Mouse (Mus musculus): ENCODE data around the gene Ralgapa2. TPM values are rescaled to one million over a fixed set of nuclear protein-coding genes. Genes with fewer than 3 reads are reported as not detected.

Ralgapa2 gene
- polyA plus RNA-seq, 1 experiment: 2.3 TPM

DNA sequence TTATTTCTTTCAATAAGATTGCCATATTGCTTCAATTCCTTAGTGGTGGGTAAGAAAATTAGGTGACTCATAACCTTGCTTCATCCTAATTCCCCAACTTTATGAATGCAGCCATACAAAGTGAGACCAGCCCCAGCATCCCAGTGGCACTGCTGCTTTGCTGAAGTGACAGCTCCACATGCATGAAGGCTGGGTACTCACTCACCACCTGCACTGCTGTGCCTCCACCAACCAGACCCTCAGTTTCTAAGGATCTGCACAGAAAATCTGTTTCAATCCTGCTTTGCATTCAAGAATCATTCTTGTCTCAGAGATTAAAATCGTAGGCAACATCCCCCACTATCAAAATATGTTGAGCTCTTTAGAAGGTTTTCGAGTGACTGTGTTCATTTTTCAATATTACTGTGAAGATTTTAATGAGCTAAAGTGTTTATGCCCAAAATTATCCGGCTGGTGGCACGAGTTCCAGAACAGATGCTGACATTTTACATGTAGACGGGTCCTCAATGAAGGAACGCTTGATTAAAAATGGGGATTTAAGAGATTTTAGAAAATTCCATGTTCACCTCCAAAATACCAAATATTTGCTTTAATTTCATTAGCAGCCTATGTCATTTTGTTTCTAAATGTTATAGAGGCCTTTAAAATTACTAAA is 113.8 kb downstream of the Ralgapa2 start:
- H3K27me3 ChIP-seq (ENCODE audit: control insufficient read depth, insufficient read depth, insufficient read length): no peaks in the 10 kb centered on the region
- H3K4me3 ChIP-seq (ENCODE audit: insufficient read depth, poor library complexity, severe bottlenecking): no peak overlapping the region
- no peaks in the 10 kb centered on the region for H3K79me2 ChIP-seq (ENCODE audit: control insufficient read depth, insufficient read depth)
- no peaks in the 10 kb centered on the region for H3K79me3 ChIP-seq (ENCODE audit: low read depth)
- no peak for TF ChIP-seq MAX (IDR thresholded peaks at IDR 0.05)
- no peak for TF ChIP-seq MYOG (IDR thresholded peaks at IDR 0.05; ENCODE audit: control insufficient read depth, extremely low read depth, insufficient read length)
- TF ChIP-seq USF1 (IDR thresholded peaks at IDR 0.05; ENCODE audit: low read depth): no peak
- TF ChIP-seq MYOD1 (IDR thresholded peaks at IDR 0.05; ENCODE audit: control insufficient read depth, insufficient read length, low read depth): no peak
- no peak for TF ChIP-seq CEBPB (IDR thresholded peaks at IDR 0.05; ENCODE audit: low read depth)
- no peak for TF ChIP-seq CTCF (IDR thresholded peaks at IDR 0.05; ENCODE audit: control insufficient read depth, insufficient read depth, insufficient read length)
- TF ChIP-seq FOSL1 (IDR thresholded peaks at IDR 0.05; ENCODE audit: insufficient read depth, low read length, poor library complexity, severe bottlenecking): no peak
- H3K36me3 ChIP-seq (ENCODE audit: control insufficient read depth, insufficient read depth): no peaks in the 10 kb centered on the region
- H3ac ChIP-seq (ENCODE audit: control insufficient read depth, insufficient read length, low read depth): no peak overlapping the region

DNA sequence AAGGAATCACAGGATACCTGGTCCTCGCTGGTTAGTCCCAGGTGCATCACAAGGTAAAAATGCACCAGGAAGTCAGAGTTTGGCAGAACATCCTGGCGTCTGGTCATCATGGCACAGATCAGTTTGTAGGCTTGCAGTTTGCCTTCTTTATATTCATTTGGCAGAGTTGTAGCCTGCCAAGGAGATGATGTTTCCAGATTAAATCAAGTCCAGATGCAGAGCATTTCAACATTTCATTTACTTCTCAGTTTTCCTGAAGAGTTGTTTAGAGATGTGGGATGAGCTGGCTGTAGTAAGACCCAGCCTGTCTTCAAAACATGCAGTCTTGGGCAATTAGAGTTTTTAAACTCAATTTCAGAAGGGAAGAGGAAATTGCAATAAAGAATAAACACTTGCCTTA is 124.9 kb downstream of the Ralgapa2 start:
- TF ChIP-seq CEBPB (IDR thresholded peaks at IDR 0.05; ENCODE audit: low read depth) (no peak), MYOG (IDR thresholded peaks at IDR 0.05; ENCODE audit: control insufficient read depth, extremely low read depth, insufficient read length) (no peak), CTCF (IDR thresholded peaks at IDR 0.05; ENCODE audit: control insufficient read depth, insufficient read depth, insufficient read length) (no peak), USF1 (IDR thresholded peaks at IDR 0.05; ENCODE audit: low read depth) (no peak), MYOD1 (IDR thresholded peaks at IDR 0.05; ENCODE audit: control insufficient read depth, insufficient read length, low read depth) (no peak), FOSL1 (IDR thresholded peaks at IDR 0.05; ENCODE audit: insufficient read depth, low read length, poor library complexity, severe bottlenecking) (no peak), MAX (IDR thresholded peaks at IDR 0.05) (no peak)
- no peaks in the 10 kb centered on the region for H3K79me3 ChIP-seq (ENCODE audit: low read depth)
- no peaks in the 10 kb centered on the region for H3K36me3 ChIP-seq (ENCODE audit: control insufficient read depth, insufficient read depth)

DNA sequence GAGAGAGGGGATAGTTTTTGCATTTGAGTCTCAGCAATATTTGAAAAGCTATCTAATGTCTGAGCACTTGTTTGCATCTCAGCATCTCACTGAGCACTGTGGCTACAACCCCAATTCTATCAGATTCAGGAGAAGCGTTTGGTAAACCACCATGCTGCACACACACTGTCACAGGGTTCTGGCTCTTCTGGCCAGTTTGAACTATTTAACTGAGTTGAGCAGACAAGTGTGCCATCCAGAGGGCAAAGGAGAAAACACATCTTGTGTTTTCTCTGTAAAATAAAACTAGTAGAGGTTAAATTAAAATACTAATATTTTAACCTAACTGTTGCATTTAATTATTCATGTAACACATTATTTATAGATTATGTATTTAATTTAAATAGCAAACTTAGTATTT is 127.6 kb downstream of the Ralgapa2 start:
- Histone ChIP-seq H3K36me3 (ENCODE audit: control insufficient read depth, insufficient read depth) (no peaks in the 10 kb centered on the region), H3K4me3 (ENCODE audit: insufficient read depth, poor library complexity, severe bottlenecking) (no peak overlapping the region), H3ac (ENCODE audit: control insufficient read depth, insufficient read length, low read depth) (no peak overlapping the region), H3K79me2 (ENCODE audit: control insufficient read depth, insufficient read depth) (no peaks in the 10 kb centered on the region), H3K79me3 (ENCODE audit: low read depth) (no peaks in the 10 kb centered on the region), H3K27me3 (ENCODE audit: control insufficient read depth, insufficient read depth, insufficient read length) (no peaks in the 10 kb centered on the region)
- TF ChIP-seq MYOG (IDR thresholded peaks at IDR 0.05; ENCODE audit: control insufficient read depth, extremely low read depth, insufficient read length) (no peak), FOSL1 (IDR thresholded peaks at IDR 0.05; ENCODE audit: insufficient read depth, low read length, poor library complexity, severe bottlenecking) (no peak), MAX (IDR thresholded peaks at IDR 0.05) (no peak), USF1 (IDR thresholded peaks at IDR 0.05; ENCODE audit: low read depth) (no peak), MYOD1 (IDR thresholded peaks at IDR 0.05; ENCODE audit: control insufficient read depth, insufficient read length, low read depth) (no peak), CEBPB (IDR thresholded peaks at IDR 0.05; ENCODE audit: low read depth) (no peak), CTCF (IDR thresholded peaks at IDR 0.05; ENCODE audit: control insufficient read depth, insufficient read depth, insufficient read length) (no peak)

More for the DNA sequence above, 124.9 kb downstream of the Ralgapa2 start:
- Histone ChIP-seq H3ac (ENCODE audit: control insufficient read depth, insufficient read length, low read depth) (no peak overlapping the region), H3K4me3 (ENCODE audit: insufficient read depth, poor library complexity, severe bottlenecking) (no peak overlapping the region), H3K79me2 (ENCODE audit: control insufficient read depth, insufficient read depth) (no peaks in the 10 kb centered on the region), H3K27me3 (ENCODE audit: control insufficient read depth, insufficient read depth, insufficient read length) (no peaks in the 10 kb centered on the region)

DNA sequence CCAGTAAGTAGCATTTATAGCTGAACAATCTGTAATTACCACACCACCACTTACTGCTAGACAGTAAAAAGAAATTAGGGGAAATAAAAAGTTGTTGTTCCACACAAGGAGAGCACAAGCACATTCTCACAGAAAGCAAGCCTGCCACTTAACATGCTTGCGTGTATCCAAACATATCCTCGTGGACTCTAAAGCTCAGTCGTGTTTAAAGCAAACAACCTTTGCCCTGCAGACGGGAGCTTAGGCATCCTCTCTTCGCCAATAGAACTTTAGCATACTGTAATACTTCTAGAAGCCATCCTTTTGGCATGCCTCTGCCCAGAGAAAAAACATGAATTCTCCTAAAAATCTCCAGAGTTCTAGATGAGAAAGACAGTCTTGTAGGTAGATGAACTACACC is 135.9 kb downstream of the Ralgapa2 start:
- no peaks in the 10 kb centered on the region for H3K79me2 ChIP-seq (ENCODE audit: control insufficient read depth, insufficient read depth)
- no peak overlapping the region for H3ac ChIP-seq (ENCODE audit: control insufficient read depth, insufficient read length, low read depth)
- H3K4me3 ChIP-seq (ENCODE audit: insufficient read depth, poor library complexity, severe bottlenecking): no peak overlapping the region
- no peak for TF ChIP-seq USF1 (IDR thresholded peaks at IDR 0.05; ENCODE audit: low read depth)
- TF ChIP-seq MYOG (IDR thresholded peaks at IDR 0.05; ENCODE audit: control insufficient read depth, extremely low read depth, insufficient read length): no peak
- TF ChIP-seq MAX (IDR thresholded peaks at IDR 0.05): no peak
- TF ChIP-seq MYOD1 (IDR thresholded peaks at IDR 0.05; ENCODE audit: control insufficient read depth, insufficient read length, low read depth): no peak
- TF ChIP-seq FOSL1 (IDR thresholded peaks at IDR 0.05; ENCODE audit: insufficient read depth, low read length, poor library complexity, severe bottlenecking): no peak
- TF ChIP-seq CEBPB (IDR thresholded peaks at IDR 0.05; ENCODE audit: low read depth): no peak
- TF ChIP-seq CTCF (IDR thresholded peaks at IDR 0.05; ENCODE audit: control insufficient read depth, insufficient read depth, insufficient read length): no peak
- no peaks in the 10 kb centered on the region for H3K27me3 ChIP-seq (ENCODE audit: control insufficient read depth, insufficient read depth, insufficient read length)
- no peaks in the 10 kb centered on the region for H3K79me3 ChIP-seq (ENCODE audit: low read depth)
- H3K36me3 ChIP-seq (ENCODE audit: control insufficient read depth, insufficient read depth): no peaks in the 10 kb centered on the region

DNA sequence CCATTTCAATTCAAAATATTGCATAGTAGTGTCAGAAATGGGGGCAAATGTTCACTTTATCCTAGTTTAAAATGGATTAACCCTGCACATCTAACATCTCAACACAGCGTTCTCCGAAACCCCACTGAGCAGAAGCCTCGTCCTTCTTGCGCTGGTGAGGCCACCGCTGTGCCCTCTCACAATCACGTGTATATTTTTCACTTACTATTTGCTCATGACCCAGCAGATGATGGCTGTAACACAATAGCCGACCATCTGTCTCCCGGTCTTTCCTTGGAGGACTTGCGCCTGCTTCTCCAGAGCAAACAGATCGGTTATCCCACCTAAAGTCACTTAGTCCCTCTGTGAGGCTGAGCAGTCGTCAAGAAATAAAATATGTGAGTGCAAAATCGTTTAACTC is 146.0 kb downstream of the Ralgapa2 start:
- H3K79me2 ChIP-seq (ENCODE audit: control insufficient read depth, insufficient read depth): no peaks in the 10 kb centered on the region
- H3ac ChIP-seq (ENCODE audit: control insufficient read depth, insufficient read length, low read depth): no peak overlapping the region
- no peaks in the 10 kb centered on the region for H3K36me3 ChIP-seq (ENCODE audit: control insufficient read depth, insufficient read depth)
- H3K79me3 ChIP-seq (ENCODE audit: low read depth): no peaks in the 10 kb centered on the region
- no peaks in the 10 kb centered on the region for H3K27me3 ChIP-seq (ENCODE audit: control insufficient read depth, insufficient read depth, insufficient read length)
- H3K4me3 ChIP-seq (ENCODE audit: insufficient read depth, poor library complexity, severe bottlenecking): no peak overlapping the region
- TF ChIP-seq FOSL1 (IDR thresholded peaks at IDR 0.05; ENCODE audit: insufficient read depth, low read length, poor library complexity, severe bottlenecking) (no peak), MYOG (IDR thresholded peaks at IDR 0.05; ENCODE audit: control insufficient read depth, extremely low read depth, insufficient read length) (no peak), USF1 (IDR thresholded peaks at IDR 0.05; ENCODE audit: low read depth) (no peak), MYOD1 (IDR thresholded peaks at IDR 0.05; ENCODE audit: control insufficient read depth, insufficient read length, low read depth) (no peak), CEBPB (IDR thresholded peaks at IDR 0.05; ENCODE audit: low read depth) (no peak), CTCF (IDR thresholded peaks at IDR 0.05; ENCODE audit: control insufficient read depth, insufficient read depth, insufficient read length) (no peak), MAX (IDR thresholded peaks at IDR 0.05) (no peak)
